Mouse (Mus musculus): ENCODE results near the gene Fam114a2. TPM values are rescaled to one million over a fixed set of nuclear protein-coding genes. Genes with fewer than 3 reads are reported as not detected.
A peak's percentile ranks its signal among the peaks of the same experiment; 100 is the strongest.

The Fam114a2 gene
- polyA plus RNA-seq, 1 experiment: 95.2 TPM

GRCm38 (mm10) chr11:57523418-57523817 is 5.0 kb upstream of the Fam114a2 start:
- no peak overlapping the region for H3K9ac ChIP-seq (ENCODE audit: low read depth, poor library complexity, severe bottlenecking)
- H3K27me3 ChIP-seq (ENCODE audit: control insufficient read depth, insufficient read depth, low read length, poor library complexity, severe bottlenecking): no peaks in the 10 kb centered on the region
- H3K27ac ChIP-seq (ENCODE audit: insufficient read depth, low read length): no peak overlapping the region
- peaks cover 7% of the 10 kb centered on the region for H3K36me3 ChIP-seq (ENCODE audit: control insufficient read depth, insufficient read depth, low read length, poor library complexity, severe bottlenecking)
- no peak for TF ChIP-seq CTCF (IDR thresholded peaks at IDR 0.05; ENCODE audit: low read depth, low read length)
- TF ChIP-seq EP300 (IDR thresholded peaks at IDR 0.05; ENCODE audit: insufficient read depth, low read depth, low read length): no peak
- no peak for TF ChIP-seq POLR2A (IDR thresholded peaks at IDR 0.05; ENCODE audit: insufficient read depth, low read length)
- H3K9me3 ChIP-seq (replicated peaks; ENCODE audit: control insufficient read depth, insufficient read depth, low read length, poor library complexity, severe bottlenecking): no peaks in the 10 kb centered on the region
- no peaks in the 10 kb centered on the region for H3K4me1 ChIP-seq (ENCODE audit: control insufficient read depth, insufficient read depth, low read length)
- no peak overlapping the region for H3K4me3 ChIP-seq (ENCODE audit: low read depth, low read length)

GRCm38 (mm10) chr11:57522046-57522445 is 3.6 kb upstream of the Fam114a2 start:
- no peaks in the 10 kb centered on the region for H3K9me3 ChIP-seq (replicated peaks; ENCODE audit: control insufficient read depth, insufficient read depth, low read length, poor library complexity, severe bottlenecking)
- TF ChIP-seq POLR2A (IDR thresholded peaks at IDR 0.05; ENCODE audit: insufficient read depth, low read length) (no peak), EP300 (IDR thresholded peaks at IDR 0.05; ENCODE audit: insufficient read depth, low read depth, low read length) (no peak), CTCF (IDR thresholded peaks at IDR 0.05; ENCODE audit: low read depth, low read length) (no peak)
- no peak overlapping the region for H3K4me3 ChIP-seq (ENCODE audit: low read depth, low read length)
- H3K27ac ChIP-seq (ENCODE audit: insufficient read depth, low read length): no peak overlapping the region
- H3K27me3 ChIP-seq (ENCODE audit: control insufficient read depth, insufficient read depth, low read length, poor library complexity, severe bottlenecking): no peaks in the 10 kb centered on the region
- H3K4me1 ChIP-seq (ENCODE audit: control insufficient read depth, insufficient read depth, low read length): no peaks in the 10 kb centered on the region
- no peak overlapping the region for H3K9ac ChIP-seq (ENCODE audit: low read depth, poor library complexity, severe bottlenecking)
- no peaks in the 10 kb centered on the region for H3K36me3 ChIP-seq (ENCODE audit: control insufficient read depth, insufficient read depth, low read length, poor library complexity, severe bottlenecking)

- Histone ChIP-seq H3K36me3 (ENCODE audit: control insufficient read depth, insufficient read depth, low read length, poor library complexity, severe bottlenecking) (no peaks in the 10 kb centered on the region), H3K27ac (ENCODE audit: insufficient read depth, low read length) (no peak overlapping the region), H3K9ac (ENCODE audit: low read depth, poor library complexity, severe bottlenecking) (no peak overlapping the region), H3K4me3 (ENCODE audit: low read depth, low read length) (no peak overlapping the region), H3K27me3 (ENCODE audit: control insufficient read depth, insufficient read depth, low read length, poor library complexity, severe bottlenecking) (no peaks in the 10 kb centered on the region), H3K4me1 (ENCODE audit: control insufficient read depth, insufficient read depth, low read length) (no peaks in the 10 kb centered on the region), H3K9me3 (replicated peaks; ENCODE audit: control insufficient read depth, insufficient read depth, low read length, poor library complexity, severe bottlenecking) (no peaks in the 10 kb centered on the region)
- TF ChIP-seq EP300 (IDR thresholded peaks at IDR 0.05; ENCODE audit: insufficient read depth, low read depth, low read length) (no peak), POLR2A (IDR thresholded peaks at IDR 0.05; ENCODE audit: insufficient read depth, low read length) (no peak), CTCF (IDR thresholded peaks at IDR 0.05; ENCODE audit: low read depth, low read length) (no peak)
Measured at GRCm38 (mm10) chr11:57521206-57521605, 2.8 kb upstream of the Fam114a2 start.

- Histone ChIP-seq H3K27ac (ENCODE audit: insufficient read depth, low read length) (no peak overlapping the region), H3K4me1 (ENCODE audit: control insufficient read depth, insufficient read depth, low read length) (no peaks in the 10 kb centered on the region), H3K9me3 (replicated peaks; ENCODE audit: control insufficient read depth, insufficient read depth, low read length, poor library complexity, severe bottlenecking) (no peaks in the 10 kb centered on the region), H3K4me3 (ENCODE audit: low read depth, low read length) (peak overlapping the region; percentile 63), H3K27me3 (ENCODE audit: control insufficient read depth, insufficient read depth, low read length, poor library complexity, severe bottlenecking) (no peaks in the 10 kb centered on the region), H3K9ac (ENCODE audit: low read depth, poor library complexity, severe bottlenecking) (peak overlapping the region; percentile 77), H3K36me3 (ENCODE audit: control insufficient read depth, insufficient read depth, low read length, poor library complexity, severe bottlenecking) (no peaks in the 10 kb centered on the region)
- TF ChIP-seq POLR2A (IDR thresholded peaks at IDR 0.05; ENCODE audit: insufficient read depth, low read length) (no peak), EP300 (IDR thresholded peaks at IDR 0.05; ENCODE audit: insufficient read depth, low read depth, low read length) (no peak), CTCF (IDR thresholded peaks at IDR 0.05; ENCODE audit: low read depth, low read length) (no peak)
Measured at GRCm38 (mm10) chr11:57519304-57519703, 887 bp upstream of the Fam114a2 start.

GRCm38 (mm10) chr11:57518751-57519148 is 333 bp upstream of the Fam114a2 start:
- Histone ChIP-seq H3K27ac (ENCODE audit: insufficient read depth, low read length) (peak overlapping the region; percentile 40; the same call in 1 of the 2 replicates), H3K9ac (ENCODE audit: low read depth, poor library complexity, severe bottlenecking) (peak overlapping the region; percentile 77), H3K4me3 (ENCODE audit: low read depth, low read length) (peak overlapping the region; percentile 84), H3K36me3 (ENCODE audit: control insufficient read depth, insufficient read depth, low read length, poor library complexity, severe bottlenecking) (0 out of 2 replicates have a peak, but pooled peaks cover under 1% of the 10 kb centered on the region), H3K9me3 (replicated peaks; ENCODE audit: control insufficient read depth, insufficient read depth, low read length, poor library complexity, severe bottlenecking) (no peaks in the 10 kb centered on the region), H3K4me1 (ENCODE audit: control insufficient read depth, insufficient read depth, low read length) (no peaks in the 10 kb centered on the region), H3K27me3 (ENCODE audit: control insufficient read depth, insufficient read depth, low read length, poor library complexity, severe bottlenecking) (no peaks in the 10 kb centered on the region)
- no peak for TF ChIP-seq EP300 (IDR thresholded peaks at IDR 0.05; ENCODE audit: insufficient read depth, low read depth, low read length)
- TF ChIP-seq CTCF (IDR thresholded peaks at IDR 0.05; ENCODE audit: low read depth, low read length): no peak
- TF ChIP-seq POLR2A (IDR thresholded peaks at IDR 0.05; ENCODE audit: insufficient read depth, low read length): no peak

- peaks cover 13% of the 10 kb centered on the region for H3K36me3 ChIP-seq (ENCODE audit: control insufficient read depth, insufficient read depth, low read length, poor library complexity, severe bottlenecking)
- no peaks in the 10 kb centered on the region for H3K27me3 ChIP-seq (ENCODE audit: control insufficient read depth, insufficient read depth, low read length, poor library complexity, severe bottlenecking)
- no peaks in the 10 kb centered on the region for H3K4me1 ChIP-seq (ENCODE audit: control insufficient read depth, insufficient read depth, low read length)
- TF ChIP-seq CTCF (IDR thresholded peaks at IDR 0.05; ENCODE audit: low read depth, low read length) (no peak), POLR2A (IDR thresholded peaks at IDR 0.05; ENCODE audit: insufficient read depth, low read length) (no peak), EP300 (IDR thresholded peaks at IDR 0.05; ENCODE audit: insufficient read depth, low read depth, low read length) (no peak)
- no peaks in the 10 kb centered on the region for H3K9me3 ChIP-seq (replicated peaks; ENCODE audit: control insufficient read depth, insufficient read depth, low read length, poor library complexity, severe bottlenecking)
- no peak overlapping the region for H3K4me3 ChIP-seq (ENCODE audit: low read depth, low read length)
- H3K27ac ChIP-seq (ENCODE audit: insufficient read depth, low read length): no peak overlapping the region
- H3K9ac ChIP-seq (ENCODE audit: low read depth, poor library complexity, severe bottlenecking): no peak overlapping the region
Measured at GRCm38 (mm10) chr11:57516946-57517441, 1.4 kb downstream of the Fam114a2 start.
